Mouse (Mus musculus) urinary bladder, postnatal 14 days (tissue): ENCODE results near the gene Sprr2d.

Experiments
- DNase-seq: peaks from one replicate; pipeline ENCODE4 v3.0.0; 2021; ENCODE audit warnings: low spot score

The Sprr2d gene

GRCm38 (mm10) chr3:92338840-92339239, at the start of gene Sprr2d:
Gene Sprr2d (plus strand): TSS chr3:92339140.
- no peak for DNase-seq

DNA sequence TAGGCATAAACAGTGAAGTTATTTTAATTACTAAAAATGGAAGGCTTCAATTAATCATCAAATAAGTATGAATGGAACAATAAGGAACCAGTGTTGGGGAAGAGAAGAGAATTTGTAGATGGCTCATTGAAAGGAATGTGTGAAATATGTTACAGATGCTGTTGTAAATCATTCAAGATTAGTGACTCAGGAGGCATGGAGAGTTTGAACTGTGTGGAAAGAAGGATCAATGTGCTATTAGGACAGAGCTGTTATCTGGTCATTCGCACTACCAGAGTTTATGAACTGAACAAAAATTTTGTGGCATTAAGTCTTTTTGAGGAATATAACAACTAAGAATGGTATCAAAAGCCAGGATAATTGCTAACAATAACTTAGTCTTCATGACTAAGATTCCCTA, 31.5 kb upstream of the Sprr2d start:
- no peak for DNase-seq

DNA sequence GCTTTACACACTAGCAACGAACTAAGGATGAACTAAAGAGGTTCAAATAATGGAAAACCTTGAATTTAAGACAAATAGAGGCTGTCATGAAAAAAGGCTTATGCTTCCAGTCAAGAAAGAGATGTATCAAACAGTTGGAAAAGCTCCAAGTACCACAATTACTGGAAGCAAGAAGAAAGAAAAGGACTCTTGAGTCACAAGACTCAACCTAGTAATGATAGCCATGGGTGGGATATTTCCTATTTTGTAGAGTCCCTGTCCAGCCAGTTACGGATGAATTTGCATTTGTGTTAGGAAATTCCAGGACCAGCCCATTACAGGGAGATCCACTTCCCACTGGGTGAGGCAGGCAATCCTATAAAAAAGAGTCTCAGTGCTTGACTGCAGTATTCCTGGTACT, 22.6 kb upstream of the Sprr2d start, which contains the start of gene Sprr2b:
Gene Sprr2b (plus strand): TSS at position 301 of the 400 bp plus-strand sequence.
- no peak for DNase-seq

GRCm38 (mm10) chr3:92317384-92317783, 21.6 kb upstream of the Sprr2d start:
- DNase-seq = no peak

GRCm38 (mm10) chr3:92336278-92336677, 2.7 kb upstream of the Sprr2d start:
- DNase-seq = no peak

DNA sequence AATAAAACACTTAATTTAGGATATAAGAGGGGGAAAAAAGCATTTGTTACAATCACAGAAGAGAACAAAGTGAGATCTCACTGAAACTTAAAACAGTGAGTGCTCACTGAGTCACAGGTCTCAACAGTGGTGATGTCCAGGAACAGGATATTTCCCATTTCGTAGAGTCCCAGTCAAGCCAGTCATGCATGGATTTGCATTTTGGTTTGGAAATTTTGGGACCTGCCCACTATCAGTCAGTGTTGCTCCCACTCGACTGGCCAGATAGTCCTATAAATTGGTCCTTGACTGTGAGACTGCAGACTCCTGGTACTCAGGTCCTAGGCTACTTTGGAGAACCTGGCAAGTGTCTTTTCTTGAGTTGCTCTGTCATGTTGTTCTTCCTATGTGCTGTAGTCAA, 12.9 kb downstream of the Sprr2d start, which contains the start of gene Sprr2e:
Gene Sprr2e (plus strand): TSS at position 301 of the 400 bp plus-strand sequence.
- no peak for DNase-seq

- DNase-seq = no peak
These were observed 22.7 kb downstream of the Sprr2d start for GRCm38 (mm10) chr3:92361619-92362018.

DNA sequence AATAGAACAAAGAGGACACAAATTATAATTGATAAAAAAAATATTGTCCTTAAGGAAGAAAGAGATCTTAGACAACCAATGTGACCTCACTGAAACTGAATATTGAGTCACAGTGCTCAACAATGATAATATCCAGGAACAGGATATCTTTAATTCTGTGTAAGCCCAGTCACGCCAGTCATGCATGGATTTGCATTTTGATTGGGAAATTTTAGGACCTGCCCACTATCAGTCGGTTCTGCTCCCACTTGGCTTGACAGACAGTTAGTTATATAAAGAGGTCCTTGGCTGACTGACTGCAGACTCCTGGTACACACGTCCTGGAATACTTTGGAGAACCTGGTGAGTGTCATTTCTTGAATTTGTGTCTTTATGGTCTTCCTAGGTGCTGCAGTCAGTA, 25.9 kb downstream of the Sprr2d start, which contains the start of gene Sprr2f:
Gene Sprr2f (plus strand): TSS at position 301 of the 400 bp plus-strand sequence.
- DNase-seq = no peak

- DNase-seq = no peak
These were observed 34.7 kb downstream of the Sprr2d start for GRCm38 (mm10) chr3:92373613-92374012.

DNA sequence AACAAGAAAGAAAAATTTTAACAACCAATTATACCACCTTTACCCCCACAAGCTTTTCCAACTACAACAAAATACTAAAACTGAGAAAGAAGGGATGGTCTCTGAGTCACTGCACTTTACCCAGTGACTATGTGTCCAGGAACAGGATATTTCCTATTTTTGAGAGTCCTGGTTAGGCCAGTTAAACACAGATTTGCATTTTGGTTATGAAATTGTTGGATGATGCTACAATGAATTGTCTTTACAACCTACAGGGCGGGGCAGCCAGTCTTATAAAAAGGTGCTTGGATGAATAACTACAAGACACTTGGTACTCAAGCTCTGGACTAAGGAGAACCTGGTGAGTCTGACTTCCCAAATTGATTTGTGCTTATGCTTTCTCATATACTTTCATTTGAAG, 46.4 kb downstream of the Sprr2d start, which contains the start of gene Sprr2h:
Gene Sprr2h (plus strand): TSS at position 301 of the 400 bp plus-strand sequence.
- DNase-seq = no peak
